Mouse (Mus musculus): ENCODE data around the gene Gm12216.
"Not testable (repeated sequence)": the region's sequence is repeated elsewhere in the genome, so short reads cannot be mapped to it uniquely, and the experiment has no call there.

Gm12216 gene

GRCm38 (mm10) chr11:53858761-53859580 is at the start of gene Gm12216:
Gene Gm12216 (minus strand): TSS chr11:53859256.
- peak; percentile 85 for DNase-seq (ENCODE audit: low spot score)

- no peak for DNase-seq (ENCODE audit: low spot score)
Observed at GRCm38 (mm10) chr11:53908686-53909085, 49.6 kb upstream of the Gm12216 start.

GRCm38 (mm10) chr11:53904534-53904925 is 45.5 kb upstream of the Gm12216 start:
- DNase-seq (ENCODE audit: low spot score): no peak

DNA sequence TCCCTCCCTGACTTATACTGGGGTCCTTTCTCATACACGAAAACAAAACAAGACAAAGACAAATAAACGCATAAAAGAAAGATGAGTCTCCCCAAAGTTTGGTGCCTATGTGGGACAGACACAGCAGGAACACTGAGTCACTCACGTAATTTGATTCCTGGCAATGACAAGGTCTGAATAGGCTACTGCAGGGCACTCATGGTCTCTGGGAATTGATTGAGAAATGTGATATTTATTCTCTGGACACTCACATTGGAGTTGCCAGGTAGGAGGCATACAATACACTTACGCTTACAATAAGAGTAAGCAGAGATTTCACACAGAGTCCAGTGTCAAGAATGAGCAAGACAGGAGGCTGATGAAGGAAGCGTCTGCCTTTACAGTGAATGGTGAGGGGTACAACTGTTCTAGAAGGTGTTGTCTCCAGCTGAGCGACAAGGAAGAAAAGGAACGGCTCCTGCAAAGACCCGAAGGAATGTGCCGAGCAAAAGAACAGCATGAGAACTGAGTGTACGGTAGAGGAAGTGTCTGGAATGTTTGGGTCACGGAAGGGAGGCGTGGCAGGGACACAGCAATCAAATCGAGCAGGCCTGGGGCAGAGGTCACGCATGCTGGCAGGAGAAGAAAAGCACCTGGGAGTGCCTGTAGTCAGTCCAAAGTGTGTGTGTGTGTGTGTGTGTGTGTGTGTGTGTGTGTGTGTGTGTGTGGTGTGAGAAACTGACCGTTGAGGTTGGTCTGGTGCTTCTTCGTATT is 44.9 kb upstream of the Gm12216 start:
- peak; percentile 35 for DNase-seq (ENCODE audit: low spot score)

GRCm38 (mm10) chr11:53902741-53903140 is 43.7 kb upstream of the Gm12216 start:
- peak; percentile 39 for DNase-seq (ENCODE audit: low spot score)

GRCm38 (mm10) chr11:53900991-53901390 is 41.9 kb upstream of the Gm12216 start:
- no peak for DNase-seq (ENCODE audit: low spot score)

- DNase-seq (ENCODE audit: low spot score): no peak
Observed at GRCm38 (mm10) chr11:53899981-53900380, 40.9 kb upstream of the Gm12216 start.

GRCm38 (mm10) chr11:53899004-53899403 is 39.9 kb upstream of the Gm12216 start:
- DNase-seq (ENCODE audit: low spot score): no peak

DNA sequence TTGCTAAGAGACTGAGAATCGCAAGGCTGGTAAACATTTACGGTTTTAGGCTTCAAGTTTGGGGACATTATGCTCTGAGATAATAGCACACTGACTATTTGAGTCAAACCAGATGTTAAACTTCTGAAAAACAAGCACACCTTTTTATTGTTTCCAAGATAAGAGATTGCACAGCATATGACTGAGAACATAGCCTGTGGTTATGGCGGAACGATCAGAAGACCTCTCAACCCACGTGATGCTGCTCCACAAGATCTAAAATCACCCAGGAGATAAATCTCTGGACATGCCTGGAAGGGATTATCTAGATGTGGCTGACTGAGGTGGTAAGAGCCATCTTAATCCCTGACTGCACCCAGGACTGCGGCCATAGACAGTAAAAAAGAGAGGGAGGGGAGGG is 37.9 kb upstream of the Gm12216 start:
- DNase-seq (ENCODE audit: low spot score): no peak

GRCm38 (mm10) chr11:53893451-53893850 is 34.4 kb upstream of the Gm12216 start:
- no peak for DNase-seq (ENCODE audit: low spot score)

GRCm38 (mm10) chr11:53892716-53893416 is 33.8 kb upstream of the Gm12216 start:
- DNase-seq (ENCODE audit: low spot score): peak; percentile 27

DNA sequence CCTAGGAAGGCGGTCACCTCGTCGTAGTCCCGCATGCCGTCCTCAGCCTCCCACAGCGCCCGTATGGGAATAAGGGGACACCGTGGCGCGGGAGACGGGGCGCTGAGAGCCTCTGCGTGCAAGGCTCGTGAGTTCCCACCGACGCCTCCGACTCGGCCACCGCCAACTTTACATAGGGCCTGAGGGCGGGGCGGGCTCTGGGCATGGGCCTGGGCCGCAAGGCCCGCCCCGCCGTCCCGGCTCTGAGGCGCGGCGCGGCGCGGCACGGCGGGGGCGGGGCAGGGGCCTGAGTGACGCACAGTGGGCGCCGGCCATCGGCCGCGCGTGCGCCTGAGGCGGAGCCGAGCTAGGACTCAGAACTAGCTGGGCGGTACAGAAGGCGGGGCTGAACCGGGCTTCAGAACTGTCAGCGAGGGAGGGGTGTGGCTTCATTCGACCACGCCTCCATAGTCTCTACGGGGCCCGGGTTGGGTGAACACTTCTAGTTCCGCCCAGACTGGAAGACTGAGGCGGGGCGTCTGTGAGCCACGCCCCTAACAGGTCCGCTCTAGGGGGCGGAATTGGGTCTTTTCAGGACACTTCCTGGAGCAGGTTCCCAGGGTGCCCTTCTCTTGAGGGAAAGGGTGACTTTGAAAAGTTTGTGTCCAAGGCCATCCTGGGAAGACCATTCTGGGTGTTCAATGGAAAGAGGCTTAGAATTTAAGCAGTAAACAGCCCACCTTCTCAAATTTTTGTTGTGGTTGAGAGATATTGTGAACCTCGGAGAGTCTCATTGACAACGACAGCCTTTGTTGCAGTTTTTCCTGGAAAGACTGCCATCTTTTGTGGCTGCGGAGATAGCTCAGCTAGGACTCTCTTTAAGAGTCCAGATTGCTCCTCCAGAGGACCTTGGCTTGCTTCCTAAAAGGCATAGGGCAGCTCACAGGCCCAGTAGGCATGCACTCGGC is 32.7 kb upstream of the Gm12216 start, which contains the start of gene Slc22a5:
Gene Slc22a5, minus strand, starts transcription at position 156 of the 947 bp plus-strand sequence.
- DNase-seq (ENCODE audit: low spot score): peak; percentile 100

DNA sequence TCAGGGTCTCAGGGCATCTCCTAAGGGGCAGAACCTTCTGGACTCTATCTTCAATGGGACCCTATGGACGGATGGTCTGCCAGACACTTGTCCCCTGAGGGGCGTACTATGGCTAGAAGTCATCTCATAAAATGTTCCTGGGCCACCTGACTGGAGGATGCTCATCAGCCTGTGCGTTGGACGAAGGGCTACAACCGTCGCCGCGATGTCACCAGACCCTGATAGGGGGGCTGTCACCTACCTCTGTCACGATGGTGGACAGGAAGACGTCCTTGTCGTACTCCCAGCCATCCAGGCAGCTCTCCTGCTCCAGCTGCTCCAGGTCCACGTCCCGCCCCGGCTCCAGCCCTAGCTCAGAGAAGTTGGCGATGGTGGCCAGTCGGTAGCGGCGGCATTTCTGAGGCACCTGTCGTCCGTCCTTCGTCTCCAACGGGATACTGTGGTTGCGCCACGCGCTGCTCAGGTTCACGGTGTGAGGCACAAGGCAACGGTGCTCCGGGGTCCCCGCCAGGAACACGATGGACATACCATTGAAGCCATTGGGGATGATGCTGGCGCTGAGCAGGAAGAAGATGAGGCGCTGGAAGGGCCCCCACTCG is 31.9 kb upstream of the Gm12216 start:
- no peak for DNase-seq (ENCODE audit: low spot score)

DNA sequence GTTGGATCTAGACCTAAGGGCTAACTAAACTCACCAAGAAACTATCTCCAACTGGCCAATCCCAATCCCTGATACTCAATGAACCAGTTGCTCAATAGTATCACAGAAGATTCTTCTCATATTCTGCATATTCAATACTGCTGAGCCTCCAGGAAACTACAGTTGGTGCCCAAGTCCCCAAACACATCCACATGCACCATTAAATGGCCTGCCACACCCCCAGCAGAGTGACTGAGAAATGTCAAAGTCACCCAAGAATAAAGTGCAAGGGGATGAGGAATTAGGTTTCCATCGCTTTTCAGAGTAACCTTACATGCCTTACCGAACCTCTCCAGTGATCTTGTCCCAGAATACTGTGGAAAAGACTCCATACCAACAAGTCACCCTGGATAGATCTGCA is 31.2 kb upstream of the Gm12216 start:
- DNase-seq (ENCODE audit: low spot score): no peak

GRCm38 (mm10) chr11:53889091-53889645 is 30.1 kb upstream of the Gm12216 start:
- DNase-seq (ENCODE audit: low spot score): peak; percentile 25

DNA sequence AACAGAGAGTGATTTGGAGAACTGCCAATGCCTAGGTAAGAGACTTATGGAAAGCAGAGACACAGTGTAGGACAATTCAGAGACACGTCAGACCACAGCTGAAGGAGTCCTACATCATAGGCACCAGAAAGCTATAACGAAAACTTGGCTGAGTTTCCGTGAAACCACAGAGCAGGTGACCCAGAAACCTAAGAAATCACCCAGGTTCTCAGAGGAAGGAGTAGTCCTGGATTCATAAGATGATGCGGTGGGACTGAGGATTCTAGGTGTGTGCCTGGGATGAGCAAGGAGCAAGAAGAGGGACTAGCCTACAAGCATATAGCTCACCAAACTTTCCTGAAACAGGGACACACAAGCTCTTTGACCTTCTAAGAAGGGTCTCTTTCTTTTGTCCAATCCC is 29.2 kb upstream of the Gm12216 start:
- no peak for DNase-seq (ENCODE audit: low spot score)

- DNase-seq (ENCODE audit: low spot score): no peak
Observed at GRCm38 (mm10) chr11:53883287-53883686, 24.2 kb upstream of the Gm12216 start.

GRCm38 (mm10) chr11:53878096-53878495 is 19.0 kb upstream of the Gm12216 start:
- DNase-seq (ENCODE audit: low spot score): not testable (repeated sequence)

GRCm38 (mm10) chr11:53876488-53876887 is 17.4 kb upstream of the Gm12216 start:
- no peak for DNase-seq (ENCODE audit: low spot score)

- no peak for DNase-seq (ENCODE audit: low spot score)
Observed at GRCm38 (mm10) chr11:53874706-53875105, 15.7 kb upstream of the Gm12216 start.
